Comparison of ENCODE assay signal across 17 mouse cellular contexts in genomic region chr5:34273251-34273681, GRCm38 (mm10). TPM values are rescaled to one million over a fixed set of nuclear protein-coding genes. Genes with fewer than 3 reads are reported as not detected.
"Had no signal": no experiment of that assay in that cellular context is flagged by ENCODE, and none has a peak within 500 bp of the region (broad histone marks: within the 10 kb centered on the region; RNA-seq: fewer than 3 reads in every experiment).

No protein-coding gene starts in this region.

- H3K9ac ChIP-seq: kidney, embryonic 15.5 days; limb, embryonic 12.5 days; liver, embryonic 13.5 days; liver, postnatal 0 days; neural tube, embryonic 12.5 days had no signal

- H3K27ac ChIP-seq: kidney, embryonic 15.5 days; limb, embryonic 12.5 days; liver, embryonic 13.5 days; midbrain, embryonic 10.5 days; neural tube, embryonic 12.5 days had no signal

- DNase-seq: kidney, adult 2 months; kidney, postnatal 25 days; layer of hippocampus, adult 9-11 months; liver; liver, embryonic 13.5 days; liver, postnatal 0 days; midbrain, embryonic 14.5 days; retina, postnatal 1 day; right cerebral cortex, postnatal 25 days; thymus, postnatal 4 days had no signal

- H3K4me3 ChIP-seq: kidney, embryonic 15.5 days; limb, embryonic 12.5 days; liver, embryonic 13.5 days; midbrain, embryonic 10.5 days; myocyte; neural tube, embryonic 12.5 days had no signal

- H3K27me3 ChIP-seq: liver, embryonic 13.5 days; neural tube, embryonic 12.5 days had no signal

- H3K4me1 ChIP-seq: kidney, embryonic 15.5 days; midbrain, embryonic 10.5 days; neural tube, embryonic 12.5 days had no signal

- H3K9me3 ChIP-seq: kidney, embryonic 15.5 days; limb, embryonic 12.5 days; liver, embryonic 13.5 days; midbrain, embryonic 10.5 days; neural tube, embryonic 12.5 days had no signal

- ATAC-seq: liver, postnatal 0 days had no signal

- H3K36me3 ChIP-seq: kidney, embryonic 15.5 days; limb, embryonic 12.5 days; liver, embryonic 13.5 days; midbrain, embryonic 10.5 days; neural tube, embryonic 12.5 days had no signal

- H3K4me2 ChIP-seq: kidney, embryonic 15.5 days; limb, embryonic 12.5 days; liver, embryonic 13.5 days; neural tube, embryonic 12.5 days had no signal

RNA-seq across cellular contexts. Expression of gene Cfap99, which starts 15.1 kb away (rescaled TPM):
- polyA plus RNA-seq: kidney, embryonic 15.5 days; limb, embryonic 12.5 days; liver, embryonic 13.5 days; liver, postnatal 0 days; midbrain, embryonic 10.5 days; midbrain, embryonic 14.5 days; neural tube, embryonic 12.5 days; small intestine, adult 2 months; stomach, embryonic 16.5 days had no signal
